Mouse (Mus musculus) forelimb bud, embryonic 11.5 days (tissue): ENCODE data around the gene Ahnak.
"Not testable (repeated sequence)": the region's sequence is repeated elsewhere in the genome, so short reads cannot be mapped to it uniquely, and the experiment has no call there.

ENCODE experiments used
- DNase-seq: peaks from one replicate; pipeline ENCODE4 v3.0.0-alpha.2; 2012; ENCODE audit warnings: low read depth, low spot score

Gene Ahnak

GRCm38 (mm10) chr19:9065621-9066561 is 76.8 kb downstream of the Ahnak start:
- peak; percentile 52 for DNase-seq

- no peak for DNase-seq
Measured at GRCm38 (mm10) chr19:9067292-9067691, 78.2 kb downstream of the Ahnak start.

- no peak for DNase-seq
Measured at GRCm38 (mm10) chr19:9069687-9070307, 80.7 kb downstream of the Ahnak start.

GRCm38 (mm10) chr19:9070316-9070715 is 81.2 kb downstream of the Ahnak start:
- no peak for DNase-seq

GRCm38 (mm10) chr19:9071456-9072156 is 82.5 kb downstream of the Ahnak start:
- no peak for DNase-seq

- no peak for DNase-seq
Measured at GRCm38 (mm10) chr19:9072157-9072530, 83.1 kb downstream of the Ahnak start.

GRCm38 (mm10) chr19:9073776-9074411 is 84.8 kb downstream of the Ahnak start:
- no peak for DNase-seq

- no peak for DNase-seq
Measured at GRCm38 (mm10) chr19:9074424-9074823, 85.3 kb downstream of the Ahnak start.

GRCm38 (mm10) chr19:9075558-9075957 is 86.5 kb downstream of the Ahnak start:
- no peak for DNase-seq

GRCm38 (mm10) chr19:9076035-9076434 is 87.0 kb downstream of the Ahnak start:
- DNase-seq = no peak

- no peak for DNase-seq
Measured at GRCm38 (mm10) chr19:9076982-9077660, 88.0 kb downstream of the Ahnak start.

- no peak for DNase-seq
Measured at GRCm38 (mm10) chr19:9079916-9080315, 90.8 kb downstream of the Ahnak start.

- DNase-seq = no peak
Measured at GRCm38 (mm10) chr19:9081311-9082190, 92.5 kb downstream of the Ahnak start.

- peak; percentile 90 for DNase-seq
Measured at GRCm38 (mm10) chr19:9082191-9083009, 93.3 kb downstream of the Ahnak start.

GRCm38 (mm10) chr19:9083010-9083355 is 93.9 kb downstream of the Ahnak start:
- DNase-seq = no peak

GRCm38 (mm10) chr19:9083892-9084291 is 94.8 kb downstream of the Ahnak start:
- DNase-seq = not testable (repeated sequence)

GRCm38 (mm10) chr19:9087821-9088220 is 98.7 kb downstream of the Ahnak start, which contains the start of gene Scgb1a1:
TSS of gene Scgb1a1 (minus strand) at chr19:9087958.
- no peak for DNase-seq

- DNase-seq = no peak
Measured at GRCm38 (mm10) chr19:9090191-9090590, 101.1 kb downstream of the Ahnak start.

GRCm38 (mm10) chr19:9090709-9091108 is 101.6 kb downstream of the Ahnak start:
- no peak for DNase-seq
